Mouse (Mus musculus) heart, postnatal 0 days (tissue): ENCODE data around the gene Rnasel.

Experiments
- CTCF ChIP-seq: IDR thresholded peaks from 2 replicates; pipeline ENCODE4 v1.5.1; 2016; ENCODE audit warnings: antibody characterized with exemption, control low read depth, low read depth
- EP300 ChIP-seq: IDR thresholded peaks from 2 replicates; pipeline ENCODE4 v1.6.1; 2016; ENCODE audit warnings: antibody characterized with exemption, low read depth

DNA sequence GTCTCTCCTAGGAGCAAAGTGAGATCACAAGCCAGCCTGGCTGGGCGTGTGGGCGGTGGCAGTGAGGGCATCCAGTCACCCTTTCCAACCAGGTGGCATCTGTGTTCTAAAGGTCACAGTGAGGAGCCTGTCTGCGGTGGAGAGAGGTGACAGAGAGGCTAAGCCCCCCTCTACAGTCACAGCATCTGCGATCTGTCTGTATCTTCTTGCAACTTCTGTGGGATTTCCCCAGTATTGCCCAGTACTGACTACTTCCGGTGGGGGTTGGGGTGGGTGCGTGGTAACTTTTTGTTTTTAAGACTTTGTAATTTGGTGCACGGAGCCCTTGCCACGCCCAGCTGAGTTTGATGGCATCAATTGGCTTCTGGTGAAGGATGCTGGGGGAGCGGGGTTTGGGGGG lies 25.8 kb upstream of the Rnasel start:
- TF ChIP-seq CTCF = no peak
- no peak for TF ChIP-seq EP300
